Mouse (Mus musculus): ENCODE measurements around the gene Ptgr2.
"Not testable (repeated sequence)": the region's sequence is repeated elsewhere in the genome, so short reads cannot be mapped to it uniquely, and the experiment has no call there.

The Ptgr2 gene

DNA sequence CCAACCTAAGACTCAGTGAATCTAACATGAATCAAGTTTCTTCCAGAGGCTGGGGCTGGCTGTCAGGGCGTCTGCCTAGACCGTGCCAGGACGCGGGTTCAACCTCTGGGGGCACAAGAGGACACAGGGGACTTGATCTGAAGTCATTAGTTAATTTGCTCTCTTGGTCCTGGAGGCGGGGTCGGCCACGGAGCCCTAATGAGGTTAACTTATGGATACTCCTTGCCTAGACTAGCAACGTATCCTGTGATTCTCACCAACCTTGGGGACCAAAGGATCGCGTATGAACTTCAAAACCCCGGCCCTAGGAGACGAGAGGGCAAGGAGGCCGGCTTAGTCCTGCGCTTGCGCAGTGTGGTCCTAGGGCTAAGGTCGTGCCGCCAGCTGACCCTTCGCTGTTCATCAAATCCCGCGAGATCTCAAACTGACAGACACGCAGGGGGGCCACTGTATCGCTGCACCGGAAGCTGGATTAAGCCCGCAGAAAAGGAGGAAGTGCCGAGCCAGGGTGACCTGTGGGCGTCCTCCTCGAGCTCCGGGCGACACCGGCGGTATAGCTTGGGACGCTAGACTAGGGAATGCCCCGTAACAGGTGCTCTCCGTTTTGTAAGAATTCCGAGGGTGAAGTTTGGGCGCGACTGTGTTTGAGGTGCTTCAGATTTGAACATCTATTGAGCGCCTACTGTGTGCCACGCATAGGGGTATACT lies at the start of gene Ptgr2:
Gene Ptgr2 (plus strand): TSS at position 348 of the 708 bp plus-strand sequence.
- DNase-seq (ENCODE audit: low spot score), result peak; percentile 93

DNA sequence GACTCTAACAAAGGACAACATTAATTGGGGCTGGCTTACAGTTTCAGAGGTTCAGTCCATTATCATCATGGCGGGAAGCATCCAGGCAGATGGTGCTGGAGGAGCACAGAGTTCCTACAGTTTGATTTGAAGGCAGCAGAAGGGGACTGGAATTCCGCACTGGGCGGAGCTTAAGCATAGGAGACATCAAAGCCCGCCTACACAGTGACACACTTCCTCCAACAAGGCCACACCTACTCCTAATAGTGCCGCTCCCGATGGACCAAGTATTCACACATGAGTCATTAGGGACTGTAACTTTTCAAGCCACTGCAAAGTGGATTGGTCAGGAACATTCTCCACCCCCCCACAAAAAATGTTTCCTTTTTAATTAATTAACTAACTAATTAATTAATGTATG lies 49.5 kb upstream of the Ptgr2 start:
- no peak for DNase-seq (ENCODE audit: low spot score)

DNA sequence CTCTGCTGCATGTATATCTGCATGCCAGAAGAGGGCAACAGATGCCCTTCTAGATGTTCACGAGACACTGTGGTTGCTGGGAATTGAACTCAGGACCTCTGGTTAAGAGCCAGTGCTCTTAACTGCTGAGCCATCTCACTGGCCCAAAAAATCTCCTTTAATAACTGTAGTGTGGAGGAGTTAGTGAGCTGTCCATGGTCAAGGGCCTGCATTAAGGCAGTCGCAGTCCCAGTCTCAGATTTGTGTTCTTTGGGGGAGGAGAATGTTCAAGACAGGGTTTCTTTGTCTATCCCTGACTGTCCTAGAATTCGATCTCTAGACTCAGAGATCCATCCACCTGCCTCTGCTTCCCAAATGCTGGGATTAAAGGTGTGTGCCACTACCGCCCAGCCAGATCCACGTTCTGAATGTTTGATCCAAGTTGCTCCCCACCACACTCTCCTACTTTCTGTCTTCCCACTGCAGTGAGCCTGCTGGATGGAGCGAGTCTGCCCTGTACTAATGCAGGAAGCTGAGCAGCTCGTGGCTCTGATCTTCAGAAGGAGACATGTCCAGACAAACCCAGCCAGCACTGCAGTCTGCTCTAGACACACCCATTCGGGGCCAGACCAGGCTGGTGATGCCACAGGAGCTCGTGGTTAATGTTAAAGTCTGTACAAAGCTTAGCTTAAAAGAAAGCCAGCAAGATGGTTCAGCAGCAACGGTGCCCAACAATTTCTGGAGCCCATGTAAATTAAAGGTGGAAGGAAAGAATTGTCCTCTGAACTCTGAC lies 48.9 kb upstream of the Ptgr2 start:
- no peak for DNase-seq (ENCODE audit: low spot score)

- not testable (repeated sequence) for DNase-seq (ENCODE audit: low spot score)
Measured at GRCm38 (mm10) chr12:84237036-84237435, 48.0 kb upstream of the Ptgr2 start.

DNA sequence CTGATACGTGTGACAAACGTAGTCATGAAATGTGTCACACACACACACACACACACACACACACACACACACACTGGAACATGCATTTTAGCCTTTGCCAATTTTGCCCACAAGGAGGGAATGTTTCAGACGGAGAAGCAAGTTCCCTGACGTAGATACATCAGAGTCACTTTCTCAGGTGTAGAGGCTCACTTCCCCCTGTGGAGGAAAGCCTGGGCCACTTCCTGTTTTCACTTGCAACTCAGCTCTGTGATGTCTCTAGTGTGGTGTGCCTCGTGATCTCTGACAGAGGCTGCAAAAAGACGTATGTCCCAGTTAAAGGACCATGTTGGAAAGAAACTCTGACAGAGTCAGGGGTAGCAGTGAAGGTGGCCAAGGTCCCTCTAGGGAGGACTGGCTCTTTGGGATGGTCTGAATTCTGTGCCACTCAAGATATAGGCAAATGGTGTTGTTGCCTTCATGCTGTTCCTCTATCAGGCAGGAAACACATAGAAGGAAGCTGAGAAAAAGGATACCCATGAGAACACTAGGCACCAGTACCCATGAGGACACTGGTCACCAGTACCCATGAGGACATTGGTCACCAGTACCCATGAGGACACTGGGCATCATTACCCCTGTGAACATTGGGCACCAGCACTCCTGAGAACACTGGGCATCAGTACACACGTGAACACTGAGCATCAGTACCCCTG lies 41.8 kb upstream of the Ptgr2 start:
- no peak for DNase-seq (ENCODE audit: low spot score)

GRCm38 (mm10) chr12:84245683-84246082 lies 39.3 kb upstream of the Ptgr2 start:
- no peak for DNase-seq (ENCODE audit: low spot score)

DNA sequence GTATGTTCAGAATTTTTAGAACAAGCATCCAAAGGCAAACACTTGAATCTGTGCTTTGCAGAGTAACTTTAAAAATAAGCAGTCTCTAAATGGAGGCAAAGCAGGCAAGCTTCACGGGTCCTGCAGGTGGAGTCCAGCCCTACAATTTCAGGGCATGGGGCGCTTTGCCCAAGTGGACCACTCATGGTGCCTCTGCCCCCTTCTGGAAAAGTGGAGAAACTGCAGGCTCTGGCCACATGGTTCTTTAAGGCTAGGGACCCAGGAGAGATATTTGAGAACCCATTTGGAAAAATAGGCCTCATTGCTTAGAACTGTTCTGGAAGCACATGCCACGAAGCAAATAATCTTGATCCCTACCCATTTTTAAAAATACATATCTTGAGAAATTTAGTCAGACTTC lies 35.8 kb upstream of the Ptgr2 start:
- DNase-seq (ENCODE audit: low spot score), result peak; percentile 69

DNA sequence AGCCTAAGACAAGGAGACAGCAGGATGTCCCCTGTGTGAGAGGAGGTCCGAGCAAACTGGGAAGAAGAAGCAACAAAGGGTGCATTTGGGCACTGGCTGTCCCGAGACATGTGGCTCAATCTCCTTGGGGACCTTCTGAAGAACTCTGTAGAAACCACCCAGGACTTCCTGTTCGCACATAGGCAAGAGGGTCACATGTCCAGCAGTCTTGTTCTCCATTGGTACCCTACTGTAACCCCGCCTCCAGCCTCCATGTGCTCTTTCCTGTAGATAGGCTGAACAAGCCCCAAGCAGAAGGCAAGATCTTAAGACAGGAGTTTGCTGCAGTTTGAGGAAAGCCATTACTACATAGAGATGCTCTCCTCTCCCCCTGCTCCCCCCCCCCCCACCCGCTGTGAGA lies 32.2 kb upstream of the Ptgr2 start:
- DNase-seq (ENCODE audit: low spot score), result no peak

DNA sequence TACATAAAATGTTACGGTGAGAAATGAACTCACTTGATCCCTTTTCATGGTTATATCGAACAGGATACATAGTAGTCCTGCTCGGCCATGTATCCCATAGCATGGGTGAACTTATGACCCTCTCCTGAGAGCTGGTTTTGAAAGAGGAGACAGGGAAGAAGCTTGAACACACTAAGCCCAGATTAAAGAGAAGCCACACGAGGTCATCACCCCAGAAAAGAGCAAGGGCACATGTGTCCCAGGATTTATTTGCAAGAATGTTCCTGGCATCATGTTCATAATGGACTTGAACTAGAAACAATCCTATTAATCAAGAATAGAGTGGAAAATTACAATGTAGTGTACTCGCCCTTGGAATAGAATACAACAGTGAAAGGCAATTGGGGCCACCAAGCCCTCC lies 30.1 kb upstream of the Ptgr2 start:
- no peak for DNase-seq (ENCODE audit: low spot score)

GRCm38 (mm10) chr12:84260363-84260762 lies 24.7 kb upstream of the Ptgr2 start:
- DNase-seq (ENCODE audit: low spot score), result no peak

DNA sequence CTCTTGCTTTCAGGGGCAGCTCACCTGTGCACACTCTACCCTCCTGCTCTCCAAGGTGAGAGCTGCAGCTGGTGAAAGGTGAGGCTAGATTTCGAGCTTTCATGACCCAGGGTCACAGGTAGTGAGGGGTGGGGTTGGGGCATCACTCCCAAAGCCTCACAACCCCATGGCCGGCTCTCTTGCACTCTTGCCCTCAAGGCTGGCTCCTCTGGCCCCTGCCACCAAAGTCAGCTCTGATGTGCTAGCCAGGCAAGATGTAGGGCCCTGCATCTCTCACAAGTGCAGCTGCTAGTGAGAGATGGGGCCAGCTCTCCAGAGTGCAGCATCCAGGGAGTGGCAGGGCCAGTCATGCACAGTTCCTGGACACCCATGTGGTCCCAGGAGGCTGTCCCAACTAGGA lies 17.8 kb upstream of the Ptgr2 start:
- DNase-seq (ENCODE audit: low spot score), result no peak

DNA sequence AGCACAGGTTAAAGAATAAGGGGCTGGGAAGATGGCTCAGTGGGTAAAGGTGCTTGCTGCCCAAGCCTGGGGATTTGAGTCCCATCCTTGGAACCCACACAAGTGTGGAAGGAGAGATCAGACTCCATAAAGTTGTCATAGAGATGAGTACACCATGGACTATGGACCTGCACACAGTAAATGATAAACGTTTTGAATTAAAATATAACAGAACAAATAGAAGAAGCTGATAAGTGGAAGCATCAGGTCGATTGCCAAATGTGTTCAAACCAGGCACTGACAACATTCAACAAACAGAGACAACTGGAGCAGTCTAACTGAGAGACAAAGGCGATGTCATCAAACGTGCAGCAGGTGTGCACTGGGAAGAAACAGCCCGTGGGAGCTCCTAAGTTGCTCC lies 11.7 kb upstream of the Ptgr2 start:
- no peak for DNase-seq (ENCODE audit: low spot score)

- DNase-seq (ENCODE audit: low spot score), result no peak
Measured at GRCm38 (mm10) chr12:84275288-84275687, 9.7 kb upstream of the Ptgr2 start.

GRCm38 (mm10) chr12:84276288-84276687 lies 8.7 kb upstream of the Ptgr2 start:
- DNase-seq (ENCODE audit: low spot score), result no peak

- no peak for DNase-seq (ENCODE audit: low spot score)
Measured at GRCm38 (mm10) chr12:84276799-84277198, 8.2 kb upstream of the Ptgr2 start.

DNA sequence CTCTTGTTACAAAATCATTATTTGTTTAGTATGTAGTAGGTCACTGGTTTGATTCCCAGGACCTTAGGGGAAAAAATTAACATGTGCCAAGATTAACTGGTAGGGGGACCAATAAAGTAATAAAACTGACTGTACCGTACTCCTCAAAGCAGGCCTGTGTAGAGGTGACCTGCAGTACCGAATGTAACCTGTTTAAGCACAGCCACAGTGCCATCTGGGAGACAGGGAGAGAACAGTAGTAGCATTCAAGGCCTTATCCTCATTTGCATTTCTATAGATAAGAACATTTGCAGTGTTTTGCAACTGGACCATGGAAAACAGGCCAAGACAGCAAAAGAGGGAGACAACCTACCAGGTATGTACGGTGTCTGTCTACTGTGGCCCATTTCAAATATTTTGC lies 7.2 kb upstream of the Ptgr2 start:
- no peak for DNase-seq (ENCODE audit: low spot score)

- DNase-seq (ENCODE audit: low spot score), result peak; percentile 18
Measured at GRCm38 (mm10) chr12:84278901-84279300, 6.1 kb upstream of the Ptgr2 start.

DNA sequence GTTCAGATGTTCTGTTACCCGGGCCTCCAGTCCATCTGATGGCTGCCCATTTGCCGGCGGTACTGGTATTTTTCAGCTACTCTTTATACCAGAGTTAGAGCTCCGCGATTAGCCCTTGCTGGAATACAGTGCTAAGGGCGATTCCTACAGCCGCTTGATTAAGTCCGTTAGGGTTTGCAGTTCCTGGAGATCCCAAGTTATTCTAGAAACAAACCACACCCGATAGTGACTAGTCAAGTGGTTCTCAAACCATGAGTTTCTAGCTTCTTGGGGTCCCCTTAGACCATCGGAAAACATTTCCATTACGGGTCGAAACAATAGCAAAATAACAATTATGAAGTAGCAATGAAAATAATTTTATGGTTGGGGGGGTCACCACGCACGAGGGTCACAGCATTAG lies 641 bp upstream of the Ptgr2 start:
- no peak for DNase-seq (ENCODE audit: low spot score)

- no peak for DNase-seq (ENCODE audit: low spot score)
Measured at GRCm38 (mm10) chr12:84285593-84285968, 549 bp downstream of the Ptgr2 start.

DNA sequence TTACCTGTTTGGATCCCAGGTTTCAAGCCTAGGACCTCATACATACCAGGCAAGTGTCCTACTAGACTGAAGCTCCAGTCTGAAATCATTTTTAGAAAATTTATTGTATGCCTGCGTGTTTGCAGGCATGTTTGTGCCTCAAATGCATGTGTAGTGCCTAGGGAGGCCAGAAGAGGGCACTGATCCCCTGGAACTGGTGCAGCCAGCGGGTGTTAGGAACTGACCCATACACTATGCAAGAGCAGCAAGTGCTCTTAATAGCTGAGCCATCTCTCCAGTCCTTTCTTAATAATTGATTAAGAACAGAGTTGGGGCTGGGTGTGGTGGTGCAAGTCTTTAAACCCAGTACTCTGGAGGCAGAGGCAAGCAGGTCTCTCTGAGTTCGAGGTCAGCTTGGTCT lies 3.4 kb downstream of the Ptgr2 start:
- DNase-seq (ENCODE audit: low spot score), result peak; percentile 19

DNA sequence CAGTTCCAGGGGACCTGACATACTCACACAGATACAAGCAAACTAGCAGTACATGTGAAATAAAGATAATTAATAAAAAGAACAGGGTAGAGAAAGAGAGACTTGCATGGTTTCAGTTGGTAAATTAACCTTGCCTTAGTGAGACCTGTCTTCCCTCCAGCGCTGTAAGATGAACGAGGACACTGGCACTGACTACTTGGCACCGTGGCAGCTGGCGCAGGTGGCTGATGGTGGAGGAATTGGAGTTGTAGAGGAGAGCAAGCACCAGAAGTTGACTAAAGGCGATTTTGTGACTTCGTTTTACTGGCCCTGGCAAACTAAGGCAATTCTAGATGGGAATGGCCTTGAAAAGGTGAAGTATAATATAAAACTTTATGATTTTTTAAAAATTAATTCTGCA lies 12.8 kb downstream of the Ptgr2 start:
- DNase-seq (ENCODE audit: low spot score), result no peak

- no peak for DNase-seq (ENCODE audit: low spot score)
Measured at GRCm38 (mm10) chr12:84299265-84299664, 14.2 kb downstream of the Ptgr2 start.

DNA sequence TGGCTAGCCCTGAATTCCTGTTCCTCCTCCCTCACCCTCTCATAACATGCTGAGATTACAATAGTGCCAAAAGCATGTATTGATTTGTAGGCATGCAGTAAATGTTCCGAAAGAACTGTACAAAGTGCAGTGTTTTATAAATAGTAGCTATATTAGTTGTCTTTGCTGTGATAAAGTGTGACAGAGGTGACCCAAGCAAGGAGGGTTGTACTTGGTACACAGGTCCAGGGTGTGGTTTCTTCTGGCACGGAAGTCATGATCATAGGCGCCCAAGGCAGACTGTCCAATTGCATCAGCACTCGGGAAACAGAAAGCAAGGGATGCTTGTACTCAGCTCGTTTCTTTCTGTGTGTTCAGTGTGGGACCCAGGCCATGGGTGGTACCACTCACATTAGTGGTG lies 19.1 kb downstream of the Ptgr2 start:
- no peak for DNase-seq (ENCODE audit: low spot score)

All from layer of hippocampus, adult 11-12 months (tissue).